Mouse (Mus musculus) spleen, postnatal 36 days (tissue): ENCODE results near the gene Cldnd1.
A peak's percentile ranks its signal among the peaks of the same experiment; 100 is the strongest.

Experiments
- DNase-seq, 2 experiments: peaks; one replicate each; pipeline ENCODE4 v3.0.0; 2022; ENCODE audit warnings: low spot score in 2 of 2, mixed read lengths in 1 of 2

The Cldnd1 gene

GRCm38 (mm10) chr16:58727477-58728131 is at the start of gene Cldnd1:
Gene Cldnd1 (plus strand): TSS chr16:58727910.
- peak; percentile 96 for DNase-seq

- no peak for DNase-seq
These were observed 49.0 kb upstream of the Cldnd1 start for GRCm38 (mm10) chr16:58678660-58679059.

GRCm38 (mm10) chr16:58682046-58682445 is 45.7 kb upstream of the Cldnd1 start:
- DNase-seq = no peak

GRCm38 (mm10) chr16:58682870-58683269 is 44.8 kb upstream of the Cldnd1 start:
- DNase-seq = no peak

- DNase-seq = no peak
These were observed 43.8 kb upstream of the Cldnd1 start for GRCm38 (mm10) chr16:58683911-58684310.

- no peak for DNase-seq
These were observed 43.2 kb upstream of the Cldnd1 start for GRCm38 (mm10) chr16:58684537-58684936.

GRCm38 (mm10) chr16:58685548-58686537 is 41.9 kb upstream of the Cldnd1 start:
- DNase-seq = peak; percentile 40 to 44

GRCm38 (mm10) chr16:58688534-58688933 is 39.2 kb upstream of the Cldnd1 start:
- DNase-seq = no peak

GRCm38 (mm10) chr16:58689555-58690169 is 38.0 kb upstream of the Cldnd1 start:
- DNase-seq = no peak

- DNase-seq = peak; percentile 70
These were observed 37.4 kb upstream of the Cldnd1 start for GRCm38 (mm10) chr16:58690322-58690732.

GRCm38 (mm10) chr16:58694091-58694490 is 33.6 kb upstream of the Cldnd1 start:
- DNase-seq = no peak

- DNase-seq = no peak
These were observed 30.9 kb upstream of the Cldnd1 start for GRCm38 (mm10) chr16:58696796-58697195.

GRCm38 (mm10) chr16:58697261-58697660 is 30.4 kb upstream of the Cldnd1 start:
- DNase-seq = no peak

- no peak for DNase-seq
These were observed 27.5 kb upstream of the Cldnd1 start for GRCm38 (mm10) chr16:58700174-58700573.

GRCm38 (mm10) chr16:58700816-58701424 is 26.8 kb upstream of the Cldnd1 start:
- no peak for DNase-seq

GRCm38 (mm10) chr16:58701779-58702178 is 25.9 kb upstream of the Cldnd1 start:
- DNase-seq = no peak

- DNase-seq = no peak
These were observed 25.3 kb upstream of the Cldnd1 start for GRCm38 (mm10) chr16:58702329-58702932.

GRCm38 (mm10) chr16:58703382-58704124 is 24.2 kb upstream of the Cldnd1 start:
- no peak for DNase-seq

GRCm38 (mm10) chr16:58704999-58705398 is 22.7 kb upstream of the Cldnd1 start:
- DNase-seq = no peak

- no peak for DNase-seq
These were observed 20.3 kb upstream of the Cldnd1 start for GRCm38 (mm10) chr16:58707276-58707905.
